Mouse (Mus musculus): ENCODE measurements around the gene Relb.

DNA sequence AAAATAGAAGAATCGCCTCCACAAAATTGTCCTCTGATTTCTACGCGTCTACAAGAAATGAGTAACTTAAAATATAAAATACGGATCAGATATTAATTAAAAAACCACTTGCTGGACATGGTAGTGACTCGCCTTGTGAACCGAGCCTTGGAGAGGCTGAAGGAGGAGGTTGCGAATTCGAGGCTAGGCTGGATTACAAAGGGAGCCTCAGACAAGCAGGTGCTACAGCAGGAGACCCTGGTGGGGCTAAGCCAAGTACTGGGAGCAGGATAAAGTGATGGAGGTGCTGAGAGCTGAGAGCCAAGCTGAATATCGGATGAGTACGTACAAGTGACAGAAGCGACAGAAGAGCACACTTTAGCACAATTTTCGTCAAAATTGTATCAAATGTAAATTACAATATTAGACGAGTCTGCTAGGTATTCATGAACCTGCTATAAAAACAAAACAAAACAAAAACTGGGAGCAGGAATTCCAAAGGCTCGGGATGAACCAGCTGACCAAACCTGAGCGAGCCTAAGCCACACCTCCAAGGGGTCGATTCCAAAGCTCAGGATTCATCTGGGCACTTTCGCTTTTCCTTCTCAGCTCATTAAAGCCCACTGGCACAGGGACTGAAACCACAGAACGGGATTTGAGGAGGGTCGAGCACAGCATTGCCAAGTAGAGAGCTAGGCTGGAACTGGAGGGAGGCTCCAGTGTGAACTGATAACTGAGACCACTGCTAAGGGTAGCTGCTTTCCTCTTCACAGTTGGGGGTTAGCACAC, 66.4 kb downstream of the Relb start, which contains the start of gene Ppp1r37:
- TF ChIP-seq CTCF (IDR thresholded peaks at IDR 0.05; ENCODE audit: low read depth, low read length) (no peak), GATA1 (IDR thresholded peaks at IDR 0.05; ENCODE audit: borderline replicate concordance, low read length) (no peak), GATA2 (IDR thresholded peaks at IDR 0.05; ENCODE audit: borderline replicate concordance, low read depth, low read length) (no peak), TAL1 (conservative IDR thresholded peaks at IDR 0.05; ENCODE audit: low read depth, low read length) (no peak)

All from G1E (cell line).